Mouse (Mus musculus) forebrain, embryonic 15.5 days (tissue): ENCODE measurements around the gene Minpp1. TPM values are rescaled to one million over a fixed set of nuclear protein-coding genes. Genes with fewer than 3 reads are reported as not detected.

Experiments
- ATAC-seq: fragments of 200-750 bp; cut with Nextera tagmentation; replicated peaks from 2 replicates; pipeline ENCODE4 v1.8.0; 2017; ENCODE audit warnings: mild to moderate bottlenecking, moderate TSS enrichment, moderate library complexity
- H3K27ac ChIP-seq: fragments of 300-500 bp; sonication (generic); replicated peaks from 2 replicates; pipeline ENCODE4 v1.5.1; 2015; ENCODE audit warnings: mild to moderate bottlenecking, inconsistent platforms
- H3K27me3 ChIP-seq: fragments of 300-500 bp; sonication (generic); 2 replicates; pipeline ENCODE4 v1.6.1; 2015; ENCODE audit warnings: inconsistent platforms
- H3K36me3 ChIP-seq: fragments of 300-500 bp; sonication (generic); 2 replicates; pipeline ENCODE4 v1.6.1; 2015; ENCODE audit warnings: mild to moderate bottlenecking, inconsistent platforms
- H3K4me1 ChIP-seq: fragments of 300-500 bp; sonication (generic); 2 replicates; pipeline ENCODE4 v1.6.1; 2015; ENCODE audit warnings: inconsistent platforms
- H3K4me2 ChIP-seq: fragments of 300-500 bp; sonication (generic); replicated peaks from 2 replicates; pipeline ENCODE4 v1.6.1; 2015; ENCODE audit warnings: mild to moderate bottlenecking, inconsistent platforms
- H3K4me3 ChIP-seq: fragments of 300-500 bp; sonication (generic); 2 replicates; pipeline ENCODE4 v1.5.1; 2015; ENCODE audit warnings: mild to moderate bottlenecking, inconsistent platforms
- H3K9ac ChIP-seq: fragments of 300-500 bp; sonication (generic); replicated peaks from 2 replicates; pipeline ENCODE4 v1.6.1; 2015; ENCODE audit warnings: mild to moderate bottlenecking, inconsistent platforms
- H3K9me3 ChIP-seq: fragments of 300-500 bp; sonication (generic); 2 replicates; pipeline ENCODE4 v1.6.1; 2016; ENCODE audit warnings: inconsistent platforms
- WGBS: fragments of 180-500 bp; shearing (Covaris S2); methylation state at CpG from one replicate; pipeline ENCODE4 v1.1.7; 2015; ENCODE audit warnings: mixed read lengths; 5-methylcytosine and 5-hydroxymethylcytosine counted together
- polyA plus RNA-seq: library from polyadenylated mRNA; unstranded; fragments of >200 nt; fragmentation: Nextera tagmentation; extraction: Ambion mirVana; gene quantifications from 2 replicates; pipeline ENCODE4 v1.2.1, GENCODE M21; 2015

Gene Minpp1
- polyA plus RNA-seq, 1 experiment from 2014 or later, result 48.6 TPM

DNA sequence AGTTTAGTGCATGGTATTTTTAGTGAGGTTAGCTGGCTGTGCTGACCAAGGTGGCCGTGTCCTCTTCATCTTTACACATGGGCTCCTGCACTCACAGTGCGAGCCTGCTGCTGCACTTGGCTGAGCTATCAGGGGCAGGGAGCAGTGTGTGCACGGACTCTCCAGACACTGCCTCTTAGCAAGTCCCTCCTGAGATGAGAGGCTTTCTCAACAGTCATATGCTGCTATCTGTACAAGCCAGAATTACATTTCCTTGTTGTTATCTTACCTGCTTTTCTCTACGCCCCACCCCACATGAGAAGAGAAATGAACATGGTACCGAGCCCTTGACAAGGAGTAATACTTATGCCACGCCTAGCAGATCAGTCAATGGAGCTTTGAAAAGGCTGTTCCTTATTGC is 25.4 kb downstream of the Minpp1 start:
- Histone ChIP-seq H3K9ac (no peak overlapping the region), H3K4me1 (no peaks in the 10 kb centered on the region), H3K9me3 (no peaks in the 10 kb centered on the region), H3K27ac (no peak overlapping the region), H3K4me3 (no peak overlapping the region), H3K27me3 (no peaks in the 10 kb centered on the region), H3K4me2 (no peak overlapping the region), H3K36me3 (peaks cover 35% of the 10 kb centered on the region)
- ATAC-seq, result no peak
- WGBS, result 95% methylated on average over 6 of the region's 6 CpGs

- no peak for ATAC-seq
- Histone ChIP-seq H3K9ac (no peak overlapping the region), H3K4me2 (no peak overlapping the region), H3K9me3 (no peaks in the 10 kb centered on the region), H3K4me3 (no peak overlapping the region), H3K27ac (no peak overlapping the region), H3K36me3 (peaks cover 43% of the 10 kb centered on the region), H3K4me1 (no peaks in the 10 kb centered on the region), H3K27me3 (no peaks in the 10 kb centered on the region)
- WGBS, result 55% methylated on average over 1 of the region's 1 CpGs
These were observed 26.9 kb downstream of the Minpp1 start for GRCm38 (mm10) chr19:32512518-32512917.

DNA sequence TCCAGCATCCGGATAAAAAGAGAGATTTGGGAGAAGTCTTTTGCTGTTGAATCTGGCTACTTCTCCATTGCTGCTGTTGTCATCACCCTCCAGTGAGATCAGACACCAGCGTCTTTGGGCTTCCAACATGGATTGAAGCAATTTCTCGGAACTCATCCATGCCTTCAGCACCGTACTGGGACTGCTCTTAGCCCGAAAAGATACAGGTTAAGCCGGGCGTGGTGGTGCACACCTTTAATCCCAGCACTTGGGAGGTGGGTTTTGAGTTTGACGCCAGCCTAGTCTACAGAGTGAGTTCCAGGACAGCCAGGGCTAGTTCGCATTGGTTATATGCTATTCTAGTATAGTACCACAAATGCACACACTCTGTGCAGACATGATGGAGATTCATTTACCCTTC is 31.0 kb downstream of the Minpp1 start:
- no peak for ATAC-seq
- H3K9ac ChIP-seq, result no peak overlapping the region
- no peak overlapping the region for H3K4me3 ChIP-seq
- H3K27me3 ChIP-seq, result no peaks in the 10 kb centered on the region
- no peak overlapping the region for H3K27ac ChIP-seq
- 98% methylated on average over 9 of the region's 9 CpGs for WGBS
- H3K4me1 ChIP-seq, result no peaks in the 10 kb centered on the region
- H3K4me2 ChIP-seq, result no peak overlapping the region
- peaks cover 36% of the 10 kb centered on the region for H3K36me3 ChIP-seq
- H3K9me3 ChIP-seq, result no peaks in the 10 kb centered on the region

DNA sequence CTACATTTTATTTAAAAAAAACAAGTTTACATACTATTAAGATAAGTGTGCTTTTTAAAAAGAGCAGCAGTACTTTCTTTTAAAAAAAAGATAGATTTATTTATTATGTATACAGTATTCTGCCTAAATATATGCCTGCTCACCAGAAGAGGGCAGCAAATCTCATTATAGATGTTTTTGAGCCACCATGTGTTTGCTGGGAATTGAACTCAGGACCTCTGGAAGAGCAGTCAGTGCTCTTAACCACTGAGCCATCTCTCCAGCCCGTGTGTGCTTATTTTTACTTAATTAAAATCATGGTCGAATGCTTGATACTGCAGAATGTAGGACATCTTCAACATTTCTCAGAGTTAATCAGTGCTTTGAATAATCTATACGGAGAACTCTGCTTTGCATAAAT is 35.9 kb downstream of the Minpp1 start:
- ATAC-seq, result no peak

DNA sequence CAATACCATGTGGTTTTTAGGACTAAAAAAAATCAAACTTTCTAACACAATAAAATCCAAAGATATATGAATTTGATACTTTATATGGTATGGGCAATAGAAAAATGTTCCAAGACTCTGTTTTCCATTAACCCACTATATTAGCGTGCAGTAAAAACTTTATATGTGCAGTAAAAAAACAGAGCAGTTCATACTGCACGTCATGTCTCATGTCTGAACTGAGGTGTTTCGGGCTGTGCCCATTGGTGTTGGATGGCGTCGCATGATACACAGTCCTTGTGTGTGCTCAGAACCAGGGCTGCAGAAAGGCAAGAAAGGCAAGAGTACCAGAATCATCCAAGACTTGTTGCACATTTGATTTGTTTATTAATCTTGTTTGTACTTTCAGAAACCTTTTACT is 36.7 kb downstream of the Minpp1 start:
- ATAC-seq, result no peak

More for the DNA sequence above, 35.9 kb downstream of the Minpp1 start:
- Histone ChIP-seq H3K36me3 (peaks cover 4% of the 10 kb centered on the region), H3K9me3 (no peaks in the 10 kb centered on the region), H3K4me3 (no peak overlapping the region), H3K4me2 (no peak overlapping the region), H3K9ac (no peak overlapping the region), H3K27me3 (no peaks in the 10 kb centered on the region), H3K27ac (no peak overlapping the region), H3K4me1 (no peaks in the 10 kb centered on the region)
- 82% methylated on average over 3 of the region's 3 CpGs for WGBS

GRCm38 (mm10) chr19:32522753-32523307 is 37.3 kb downstream of the Minpp1 start:
- no peaks in the 10 kb centered on the region for H3K27me3 ChIP-seq
- no peak overlapping the region for H3K27ac ChIP-seq
- WGBS, result 89% methylated on average over 8 of the region's 8 CpGs
- ATAC-seq, result no peak
- no peak overlapping the region for H3K9ac ChIP-seq
- no peak overlapping the region for H3K4me2 ChIP-seq
- no peak overlapping the region for H3K4me3 ChIP-seq
- no peaks in the 10 kb centered on the region for H3K36me3 ChIP-seq
- no peaks in the 10 kb centered on the region for H3K9me3 ChIP-seq
- H3K4me1 ChIP-seq, result no peaks in the 10 kb centered on the region

More for the DNA sequence above, 36.7 kb downstream of the Minpp1 start:
- Histone ChIP-seq H3K27me3 (no peaks in the 10 kb centered on the region), H3K4me1 (no peaks in the 10 kb centered on the region), H3K4me2 (no peak overlapping the region), H3K4me3 (no peak overlapping the region), H3K27ac (no peak overlapping the region), H3K36me3 (no peaks in the 10 kb centered on the region), H3K9me3 (no peaks in the 10 kb centered on the region), H3K9ac (no peak overlapping the region)
- WGBS, result 97% methylated on average over 5 of the region's 5 CpGs

DNA sequence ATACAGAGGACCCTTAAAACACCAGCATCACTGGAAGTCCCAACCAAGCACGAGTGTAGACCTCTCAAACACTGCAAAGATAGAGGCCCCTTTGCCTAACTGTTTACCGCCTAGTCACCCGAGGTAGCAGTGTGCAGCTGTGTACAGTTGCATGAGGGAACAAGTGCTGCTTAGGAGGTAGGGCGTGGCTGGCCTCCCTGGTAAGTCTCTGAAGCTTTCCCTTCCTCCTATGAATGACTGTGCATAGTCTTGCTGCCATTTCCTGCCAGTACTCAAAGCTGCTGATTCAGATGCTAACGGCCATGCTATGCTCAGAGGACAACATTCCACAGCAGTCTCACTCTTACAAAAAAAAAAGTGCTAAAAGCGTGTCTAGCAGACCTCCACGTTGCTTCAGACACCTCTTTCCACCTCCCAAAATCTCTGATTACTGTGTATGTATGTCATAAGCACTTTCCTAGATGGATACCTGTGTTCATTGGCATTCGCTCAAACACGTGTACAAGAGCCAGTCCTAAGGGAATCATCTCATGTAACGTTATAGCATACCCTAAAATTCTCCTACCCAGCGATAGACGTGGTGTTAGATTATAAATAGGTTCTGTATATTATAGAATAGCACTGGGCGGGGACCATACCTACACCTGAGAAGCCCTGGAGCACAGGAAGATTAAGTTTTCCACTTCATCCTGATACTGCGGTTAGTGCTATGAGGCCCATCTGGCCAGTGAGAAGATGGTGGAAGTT is 38.4 kb downstream of the Minpp1 start:
- 82% methylated on average over 14 of the region's 14 CpGs for WGBS
- Histone ChIP-seq H3K9me3 (no peaks in the 10 kb centered on the region), H3K9ac (no peak overlapping the region), H3K36me3 (no peaks in the 10 kb centered on the region), H3K27ac (no peak overlapping the region), H3K4me1 (no peaks in the 10 kb centered on the region), H3K4me3 (no peak overlapping the region), H3K4me2 (no peak overlapping the region), H3K27me3 (no peaks in the 10 kb centered on the region)
- no peak for ATAC-seq

- no peak overlapping the region for H3K27ac ChIP-seq
- no peaks in the 10 kb centered on the region for H3K4me1 ChIP-seq
- 75% methylated on average over 3 of the region's 3 CpGs for WGBS
- H3K36me3 ChIP-seq, result no peaks in the 10 kb centered on the region
- no peak for ATAC-seq
- H3K27me3 ChIP-seq, result no peaks in the 10 kb centered on the region
- H3K9me3 ChIP-seq, result no peaks in the 10 kb centered on the region
- no peak overlapping the region for H3K4me2 ChIP-seq
- H3K9ac ChIP-seq, result no peak overlapping the region
- no peak overlapping the region for H3K4me3 ChIP-seq
These were observed 38.9 kb downstream of the Minpp1 start for GRCm38 (mm10) chr19:32524516-32524860.

GRCm38 (mm10) chr19:32527139-32527538 is 41.6 kb downstream of the Minpp1 start:
- no peaks in the 10 kb centered on the region for H3K36me3 ChIP-seq
- ATAC-seq, result no peak
- H3K4me3 ChIP-seq, result no peak overlapping the region
- no peaks in the 10 kb centered on the region for H3K4me1 ChIP-seq
- WGBS, result 93% methylated on average over 5 of the region's 5 CpGs
- no peaks in the 10 kb centered on the region for H3K9me3 ChIP-seq
- no peak overlapping the region for H3K9ac ChIP-seq
- no peak overlapping the region for H3K4me2 ChIP-seq
- H3K27ac ChIP-seq, result no peak overlapping the region
- H3K27me3 ChIP-seq, result no peaks in the 10 kb centered on the region

DNA sequence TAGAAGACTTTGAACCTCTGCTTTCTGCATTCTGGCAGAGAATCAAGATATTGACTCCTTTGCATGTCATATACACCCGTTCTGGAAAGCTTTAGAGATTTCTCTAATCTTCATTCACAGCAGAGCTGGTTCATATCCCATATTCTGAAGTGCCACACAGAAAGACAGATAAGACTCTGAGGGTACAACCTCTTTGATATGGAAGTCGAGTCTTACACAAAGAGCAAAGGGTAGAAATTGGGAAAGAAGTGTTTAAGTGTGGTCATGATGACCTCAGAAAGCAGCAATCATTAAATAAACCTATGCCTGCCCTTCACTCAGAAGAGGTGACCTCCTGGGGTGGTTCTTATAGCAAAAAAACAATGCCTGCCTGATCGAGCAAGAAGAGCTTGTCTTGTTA is 43.2 kb downstream of the Minpp1 start:
- no peaks in the 10 kb centered on the region for H3K4me1 ChIP-seq
- no peak for ATAC-seq
- no peak overlapping the region for H3K4me2 ChIP-seq
- no peaks in the 10 kb centered on the region for H3K36me3 ChIP-seq
- no peaks in the 10 kb centered on the region for H3K27me3 ChIP-seq
- H3K4me3 ChIP-seq, result no peak overlapping the region
- H3K9ac ChIP-seq, result no peak overlapping the region
- 57% methylated on average over 3 of the region's 3 CpGs for WGBS
- no peak overlapping the region for H3K27ac ChIP-seq
- no peaks in the 10 kb centered on the region for H3K9me3 ChIP-seq

GRCm38 (mm10) chr19:32529252-32529942 is 43.8 kb downstream of the Minpp1 start:
- H3K4me2 ChIP-seq, result no peak overlapping the region
- H3K27ac ChIP-seq, result no peak overlapping the region
- H3K27me3 ChIP-seq, result no peaks in the 10 kb centered on the region
- no peak overlapping the region for H3K4me3 ChIP-seq
- 46% methylated on average over 11 of the region's 11 CpGs for WGBS
- no peak for ATAC-seq
- no peaks in the 10 kb centered on the region for H3K4me1 ChIP-seq
- H3K9ac ChIP-seq, result no peak overlapping the region
- H3K9me3 ChIP-seq, result no peaks in the 10 kb centered on the region
- no peaks in the 10 kb centered on the region for H3K36me3 ChIP-seq

DNA sequence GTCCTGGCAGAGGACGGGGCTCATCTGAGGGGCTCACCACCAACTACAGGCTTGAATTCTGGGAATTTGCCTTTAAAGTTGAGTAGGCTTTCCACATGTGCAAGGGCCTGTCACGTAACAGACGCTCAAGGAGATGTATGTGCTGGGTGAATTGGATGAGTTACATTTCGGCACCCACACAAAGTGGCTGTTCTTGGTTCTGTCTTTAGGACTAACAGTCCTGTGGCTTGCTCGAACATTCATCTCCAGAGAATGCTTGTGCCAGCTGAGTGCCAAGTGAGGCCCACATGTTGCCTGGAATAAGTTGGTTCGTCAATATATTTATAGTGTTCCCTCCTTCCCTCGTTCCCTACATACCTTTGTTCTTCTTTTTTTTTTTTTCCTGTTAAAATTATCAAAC is 44.7 kb downstream of the Minpp1 start:
- Histone ChIP-seq H3K4me2 (no peak overlapping the region), H3K4me3 (no peak overlapping the region), H3K9ac (no peak overlapping the region), H3K4me1 (no peaks in the 10 kb centered on the region), H3K36me3 (no peaks in the 10 kb centered on the region), H3K9me3 (no peaks in the 10 kb centered on the region), H3K27ac (no peak overlapping the region), H3K27me3 (no peaks in the 10 kb centered on the region)
- WGBS, result 91% methylated on average over 7 of the region's 7 CpGs
- ATAC-seq, result no peak
